Mouse (Mus musculus): ENCODE data around the gene Psen2. TPM values are rescaled to one million over a fixed set of nuclear protein-coding genes. Genes with fewer than 3 reads are reported as not detected.

Psen2 gene
- polyA plus RNA-seq, 1 experiment = 58.1 TPM

DNA sequence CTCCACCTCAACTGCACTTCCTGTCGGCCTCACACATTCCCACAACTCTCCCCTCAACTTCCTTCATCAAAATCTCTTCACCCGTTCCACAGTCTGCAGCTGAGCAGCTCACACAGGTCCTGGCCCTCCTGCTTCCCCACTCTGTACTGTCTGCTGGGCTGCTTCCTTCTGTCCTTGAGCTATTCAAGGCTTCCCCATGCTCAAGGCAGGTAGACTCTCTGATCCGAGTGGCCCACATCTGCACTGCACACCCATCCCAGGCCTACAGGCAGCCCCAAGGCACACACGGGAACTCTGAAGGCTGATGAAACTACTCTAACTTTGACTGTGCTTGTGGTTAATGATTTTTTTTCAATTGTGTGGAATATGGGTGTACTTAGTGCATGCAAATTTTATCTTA lies 70.4 kb downstream of the Psen2 start:
- WGBS = 7% methylated on average over 4 of the region's 4 CpGs
- H3K4me1 ChIP-seq (ENCODE audit: control insufficient read depth, insufficient read depth, low read length) = peaks cover 9% of the 10 kb centered on the region

DNA sequence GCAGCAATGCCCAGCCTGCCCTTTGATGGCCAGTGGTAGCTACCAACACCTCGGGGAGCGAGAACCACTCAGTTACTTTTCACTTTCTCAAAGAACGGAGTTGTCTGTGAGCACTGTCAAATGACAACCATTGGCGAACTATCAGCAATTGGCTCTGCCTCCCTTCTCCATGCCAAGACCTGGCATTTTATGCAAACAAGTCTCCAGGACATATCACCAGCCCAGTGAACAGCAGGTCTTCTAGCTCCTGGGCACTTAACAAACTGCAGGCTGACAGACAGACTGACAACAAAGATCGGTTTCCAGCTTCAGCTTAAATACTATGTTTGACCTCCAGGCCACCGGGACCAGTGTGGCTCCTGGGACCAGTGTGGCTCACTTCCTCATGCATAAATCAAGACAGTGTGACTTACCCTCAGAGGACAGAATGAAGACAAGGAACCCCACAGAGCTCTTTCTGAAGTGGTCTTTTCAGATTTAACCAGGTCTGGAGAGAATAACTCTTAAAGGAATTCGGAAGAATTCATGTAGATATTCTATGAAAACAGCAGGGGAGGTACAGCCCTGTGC lies 71.5 kb downstream of the Psen2 start:
- no peak overlapping the region for H3K4me3 ChIP-seq (replicated peaks; ENCODE audit: control insufficient read depth, low read depth, low read length)
- TF ChIP-seq CTCF (IDR thresholded peaks at IDR 0.05; ENCODE audit: control insufficient read depth, insufficient read depth, low read length) (no peak), POLR2A (IDR thresholded peaks at IDR 0.05; ENCODE audit: borderline replicate concordance, control insufficient read depth, low read depth, low read length) (no peak)
- 39% methylated on average over 7 of the region's 7 CpGs for WGBS
- H3K4me1 ChIP-seq (ENCODE audit: control insufficient read depth, insufficient read depth, low read length) = peaks cover 9% of the 10 kb centered on the region
- H3K27ac ChIP-seq (ENCODE audit: control insufficient read depth, insufficient read depth, low read depth, low read length, poor library complexity) = no peak overlapping the region

More for the DNA sequence above, 70.4 kb downstream of the Psen2 start:
- H3K4me3 ChIP-seq (replicated peaks; ENCODE audit: control insufficient read depth, low read depth, low read length) = no peak overlapping the region
- TF ChIP-seq CTCF (IDR thresholded peaks at IDR 0.05; ENCODE audit: control insufficient read depth, insufficient read depth, low read length) = no peak
- TF ChIP-seq POLR2A (IDR thresholded peaks at IDR 0.05; ENCODE audit: borderline replicate concordance, control insufficient read depth, low read depth, low read length) = no peak
- H3K27ac ChIP-seq (ENCODE audit: control insufficient read depth, insufficient read depth, low read depth, low read length, poor library complexity) = no peak overlapping the region

DNA sequence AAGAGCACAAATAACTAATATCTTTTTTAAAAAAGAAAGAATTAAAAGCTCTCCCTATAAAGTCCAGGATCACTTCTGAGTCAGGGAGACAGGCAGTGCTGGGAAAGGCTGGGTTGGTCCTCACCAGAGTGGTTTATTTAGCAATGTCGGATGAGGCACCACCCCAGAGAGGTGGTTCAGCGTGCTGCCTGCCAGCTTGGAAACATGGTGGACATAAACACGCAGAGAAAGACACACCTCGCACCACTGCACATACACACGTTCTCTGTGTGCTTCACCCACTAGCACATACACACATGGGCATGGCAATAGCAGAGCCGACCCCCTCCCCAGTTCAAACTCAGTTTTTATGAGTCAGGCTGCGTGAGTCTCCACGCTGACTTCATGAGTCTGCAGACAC lies 72.1 kb downstream of the Psen2 start:
- Histone ChIP-seq H3K4me1 (ENCODE audit: control insufficient read depth, insufficient read depth, low read length) (peaks cover 9% of the 10 kb centered on the region), H3K4me3 (replicated peaks; ENCODE audit: control insufficient read depth, low read depth, low read length) (no peak overlapping the region), H3K27ac (ENCODE audit: control insufficient read depth, insufficient read depth, low read depth, low read length, poor library complexity) (no peak overlapping the region)
- TF ChIP-seq POLR2A (IDR thresholded peaks at IDR 0.05; ENCODE audit: borderline replicate concordance, control insufficient read depth, low read depth, low read length) = no peak
- TF ChIP-seq CTCF (IDR thresholded peaks at IDR 0.05; ENCODE audit: control insufficient read depth, insufficient read depth, low read length) = no peak
- 77% methylated on average over 8 of the region's 8 CpGs for WGBS

DNA sequence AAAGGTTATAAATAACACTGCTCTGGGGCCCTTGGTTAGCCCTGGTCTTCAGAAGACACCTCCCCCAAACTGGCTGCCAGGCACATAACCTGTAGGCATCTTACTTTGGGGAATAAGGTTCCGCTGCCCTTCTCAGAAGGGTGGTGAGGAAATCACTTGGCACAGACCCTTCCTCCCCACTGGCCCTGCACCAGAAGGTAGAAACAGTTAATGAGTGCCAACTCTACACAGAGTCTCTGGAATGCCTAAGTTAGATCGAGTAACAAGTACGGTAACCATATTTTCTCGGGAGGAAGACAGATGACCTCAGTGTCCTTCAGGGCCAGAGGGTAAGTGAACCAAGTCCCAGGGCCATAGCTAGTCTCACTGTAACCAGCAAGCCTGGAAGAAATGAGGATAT lies 74.3 kb downstream of the Psen2 start:
- Histone ChIP-seq H3K4me3 (replicated peaks; ENCODE audit: control insufficient read depth, low read depth, low read length) (no peak overlapping the region), H3K4me1 (ENCODE audit: control insufficient read depth, insufficient read depth, low read length) (peaks cover 4% of the 10 kb centered on the region), H3K27ac (ENCODE audit: control insufficient read depth, insufficient read depth, low read depth, low read length, poor library complexity) (no peak overlapping the region)
- 65% methylated on average over 4 of the region's 4 CpGs for WGBS
- TF ChIP-seq POLR2A (IDR thresholded peaks at IDR 0.05; ENCODE audit: borderline replicate concordance, control insufficient read depth, low read depth, low read length) (no peak), CTCF (IDR thresholded peaks at IDR 0.05; ENCODE audit: control insufficient read depth, insufficient read depth, low read length) (no peak)

DNA sequence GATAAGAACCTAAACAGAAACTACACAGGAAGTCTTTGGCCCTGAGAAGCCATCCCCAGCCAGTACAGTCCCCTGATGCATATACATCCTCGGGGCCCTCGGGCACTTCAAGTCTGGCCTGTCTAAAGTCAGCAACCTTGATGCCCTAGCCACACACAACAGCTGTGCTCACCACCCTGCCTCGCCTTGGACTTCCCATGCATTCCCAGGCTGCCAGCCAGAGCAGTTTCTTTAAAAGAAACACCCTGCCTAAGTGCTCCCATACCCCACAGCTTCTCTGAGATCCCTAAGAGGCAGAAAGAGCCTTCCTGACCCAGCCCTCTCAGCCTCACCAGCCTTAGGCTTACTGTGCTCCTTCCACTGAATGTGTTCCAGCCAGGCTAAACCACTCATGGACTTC lies 76.9 kb downstream of the Psen2 start:
- Histone ChIP-seq H3K4me1 (ENCODE audit: control insufficient read depth, insufficient read depth, low read length) (peaks cover 3% of the 10 kb centered on the region), H3K4me3 (replicated peaks; ENCODE audit: control insufficient read depth, low read depth, low read length) (no peak overlapping the region), H3K27ac (ENCODE audit: control insufficient read depth, insufficient read depth, low read depth, low read length, poor library complexity) (no peak overlapping the region)
- WGBS = 69% methylated on average over 3 of the region's 3 CpGs
- TF ChIP-seq CTCF (IDR thresholded peaks at IDR 0.05; ENCODE audit: control insufficient read depth, insufficient read depth, low read length) (no peak), POLR2A (IDR thresholded peaks at IDR 0.05; ENCODE audit: borderline replicate concordance, control insufficient read depth, low read depth, low read length) (no peak)

DNA sequence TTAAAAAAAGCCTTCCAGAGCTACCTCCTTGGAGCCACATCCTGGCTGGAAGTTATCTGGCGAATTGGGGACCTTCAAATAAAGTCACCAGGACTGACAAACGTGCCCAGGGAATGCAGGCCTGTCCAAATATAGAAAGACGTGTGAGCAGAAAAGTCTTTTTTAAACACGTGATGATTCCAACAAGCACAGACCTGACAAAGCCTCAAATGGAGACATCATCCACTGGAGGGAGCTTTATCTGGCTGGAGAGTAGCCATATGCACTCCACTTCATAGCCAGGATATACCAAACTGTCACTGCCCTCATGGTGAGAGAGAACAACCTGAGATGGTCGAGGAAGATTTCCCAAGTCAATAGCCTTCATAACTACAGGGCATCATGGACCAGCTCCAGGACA lies 77.4 kb downstream of the Psen2 start:
- 73% methylated on average over 5 of the region's 5 CpGs for WGBS
- TF ChIP-seq POLR2A (IDR thresholded peaks at IDR 0.05; ENCODE audit: borderline replicate concordance, control insufficient read depth, low read depth, low read length) (no peak), CTCF (IDR thresholded peaks at IDR 0.05; ENCODE audit: control insufficient read depth, insufficient read depth, low read length) (no peak)
- Histone ChIP-seq H3K4me1 (ENCODE audit: control insufficient read depth, insufficient read depth, low read length) (0 out of 2 replicates have a peak, but pooled peaks cover 1% of the 10 kb centered on the region), H3K4me3 (replicated peaks; ENCODE audit: control insufficient read depth, low read depth, low read length) (no peak overlapping the region), H3K27ac (ENCODE audit: control insufficient read depth, insufficient read depth, low read depth, low read length, poor library complexity) (no peak overlapping the region)

DNA sequence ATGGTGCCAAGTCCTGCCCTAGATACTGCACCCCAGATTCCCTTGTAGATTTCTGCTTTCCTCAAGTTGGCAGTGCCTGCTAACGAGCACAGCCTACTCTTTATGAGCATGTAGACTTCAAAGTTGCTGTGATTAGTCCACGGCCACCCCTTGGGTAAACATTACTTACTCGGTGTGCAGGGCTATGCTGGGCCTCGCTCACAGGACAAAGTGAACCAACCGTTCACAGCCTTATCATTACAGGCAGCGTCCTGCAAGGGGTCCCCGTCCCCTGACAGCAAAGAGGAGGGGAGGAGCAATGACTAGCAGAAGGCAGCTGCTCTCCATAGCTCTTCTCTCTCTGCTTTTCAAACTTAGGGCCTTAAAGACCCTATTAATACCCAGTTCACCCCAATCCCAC lies 78.5 kb downstream of the Psen2 start:
- Histone ChIP-seq H3K27ac (ENCODE audit: control insufficient read depth, insufficient read depth, low read depth, low read length, poor library complexity) (no peak overlapping the region), H3K4me1 (ENCODE audit: control insufficient read depth, insufficient read depth, low read length) (0 out of 2 replicates have a peak, but pooled peaks cover 1% of the 10 kb centered on the region), H3K4me3 (replicated peaks; ENCODE audit: control insufficient read depth, low read depth, low read length) (no peak overlapping the region)
- TF ChIP-seq POLR2A (IDR thresholded peaks at IDR 0.05; ENCODE audit: borderline replicate concordance, control insufficient read depth, low read depth, low read length) (no peak), CTCF (IDR thresholded peaks at IDR 0.05; ENCODE audit: control insufficient read depth, insufficient read depth, low read length) (no peak)
- WGBS = 71% methylated on average over 7 of the region's 7 CpGs

DNA sequence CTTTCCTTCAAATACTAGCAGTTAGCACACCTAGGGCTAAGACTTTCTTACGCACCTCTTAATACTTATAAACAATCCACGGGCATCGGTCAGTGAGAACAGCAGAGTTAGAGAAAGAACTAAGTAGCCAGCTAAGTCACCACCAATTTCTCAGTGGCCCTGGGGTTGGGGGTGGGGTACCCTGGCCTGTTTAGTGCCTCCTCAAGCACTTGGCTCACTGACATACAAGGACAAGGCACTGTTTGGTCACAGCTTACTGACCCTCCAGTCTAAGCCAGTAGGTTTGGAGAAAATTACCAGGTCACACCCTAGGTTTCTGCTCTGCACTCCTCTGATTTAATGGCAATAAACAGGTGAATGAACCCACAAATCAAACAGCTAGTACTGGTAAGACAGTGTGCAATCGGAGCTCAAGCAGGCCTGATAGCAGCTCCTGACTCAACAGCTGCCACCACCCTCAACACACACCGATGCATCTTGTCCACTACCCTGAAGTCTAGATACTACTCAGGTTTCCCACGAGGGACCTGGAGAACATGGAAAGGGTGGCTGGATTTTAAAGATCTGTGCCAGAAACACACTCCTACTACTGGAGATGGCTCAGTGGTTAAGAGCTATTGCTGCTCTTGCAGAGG lies 79.6 kb downstream of the Psen2 start:
- no peak overlapping the region for H3K4me3 ChIP-seq (replicated peaks; ENCODE audit: control insufficient read depth, low read depth, low read length)
- WGBS = 85% methylated on average over 6 of the region's 6 CpGs
- H3K4me1 ChIP-seq (ENCODE audit: control insufficient read depth, insufficient read depth, low read length) = 0 out of 2 replicates have a peak, but pooled peaks cover 1% of the 10 kb centered on the region
- no peak overlapping the region for H3K27ac ChIP-seq (ENCODE audit: control insufficient read depth, insufficient read depth, low read depth, low read length, poor library complexity)
- TF ChIP-seq CTCF (IDR thresholded peaks at IDR 0.05; ENCODE audit: control insufficient read depth, insufficient read depth, low read length) = no peak
- no peak for TF ChIP-seq POLR2A (IDR thresholded peaks at IDR 0.05; ENCODE audit: borderline replicate concordance, control insufficient read depth, low read depth, low read length)

All from bone marrow, adult 2 months (tissue).